Mouse (Mus musculus): ENCODE results near the gene Eomes. TPM values are rescaled to one million over a fixed set of nuclear protein-coding genes. Genes with fewer than 3 reads are reported as not detected.

Gene Eomes
- polyA plus RNA-seq (2021), result 0.59 TPM

DNA sequence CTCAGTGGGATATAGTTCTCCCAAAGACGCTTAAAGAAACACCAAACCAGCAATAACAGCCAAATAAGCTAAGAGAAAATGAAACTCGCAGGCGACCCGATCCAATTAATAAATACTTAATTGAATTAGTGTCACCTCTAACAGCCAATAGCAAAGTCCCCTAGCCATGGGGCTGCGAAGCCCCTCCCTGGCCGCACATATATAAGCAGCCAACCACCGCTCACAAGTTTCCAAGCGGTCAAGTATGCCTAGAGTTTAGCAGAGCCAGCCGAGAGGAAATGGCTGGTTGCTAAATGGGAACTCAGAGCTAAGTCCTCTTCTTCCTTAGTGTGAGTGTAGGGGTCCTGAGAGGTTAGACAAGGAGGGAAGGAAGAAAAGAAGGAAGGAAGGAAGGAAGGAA lies at the start of gene Eomes:
Gene Eomes (plus strand): TSS at position 252 of the 400 bp plus-strand sequence.
- in situ Hi-C loops (cut with MboI; ENCODE audit: low pct_unique_long_range_greater_than_20kb), result no loop called here
- ChIA-PET POLR2A (interaction anchor here (0.6 kb wide), 2 partner anchors 218 to 1449 kb away, joined by 3 to 4 read pairs; no protein-coding TSS in a partner anchor), CTCF (interaction anchor here (0.8 to 1.5 kb wide), 3 partner anchors 8 to 90 kb away, joined by 3 to 5 read pairs (median 4); no protein-coding TSS in a partner anchor)
- H3K27me3 ChIP-seq, result peaks cover 18% of the 10 kb centered on the region
- ATAC-seq (no peak), DNase-seq (ENCODE audit: low read depth, low spot score) (no peak)
- TF ChIP-seq CTCF (IDR thresholded peaks at IDR 0.05), result no peak

DNA sequence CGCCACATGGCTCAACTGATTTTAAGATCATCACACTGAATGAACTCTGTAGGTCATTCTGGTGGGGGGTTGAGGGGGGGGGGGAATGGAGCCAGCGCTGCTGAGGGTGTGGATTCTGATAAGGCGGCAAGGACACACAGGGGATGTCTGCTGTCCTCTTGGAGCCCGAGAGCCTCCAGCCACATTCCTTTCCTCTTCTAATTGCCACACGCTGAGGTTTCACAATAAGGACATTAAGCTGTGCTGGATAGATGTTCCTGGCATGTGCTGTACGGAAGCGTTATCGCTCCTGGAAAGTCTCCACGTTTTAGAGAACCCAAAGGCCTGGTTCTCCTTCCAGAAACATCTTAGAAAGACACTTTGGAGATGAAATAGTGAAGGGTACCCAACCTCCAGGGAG lies 33.2 kb upstream of the Eomes start:
- ATAC-seq (no peak), DNase-seq (ENCODE audit: low read depth, low spot score) (no peak)
- H3K27me3 ChIP-seq, result no peaks in the 10 kb centered on the region
- in situ Hi-C loops (cut with MboI; ENCODE audit: low pct_unique_long_range_greater_than_20kb), result no loop called here
- ChIA-PET CTCF (no interaction called here), POLR2A (interaction anchor here (0.7 kb wide), 1 partner anchor 9 kb away, joined by 3 read pairs; no protein-coding TSS in a partner anchor)
- TF ChIP-seq CTCF (IDR thresholded peaks at IDR 0.05), result no peak

- no peak for TF ChIP-seq CTCF (IDR thresholded peaks at IDR 0.05)
- ATAC-seq (no peak), DNase-seq (ENCODE audit: low read depth, low spot score) (no peak)
- ChIA-PET POLR2A (no interaction called here), CTCF (no interaction called here)
- no peaks in the 10 kb centered on the region for H3K27me3 ChIP-seq
- in situ Hi-C loops (cut with MboI; ENCODE audit: low pct_unique_long_range_greater_than_20kb), result no loop called here
Observed at GRCm38 (mm10) chr9:118449336-118449735, 28.7 kb upstream of the Eomes start.

GRCm38 (mm10) chr9:118453427-118453826 lies 24.6 kb upstream of the Eomes start:
- TF ChIP-seq CTCF (IDR thresholded peaks at IDR 0.05), result no peak
- ATAC-seq (no peak), DNase-seq (ENCODE audit: low read depth, low spot score) (no peak)
- ChIA-PET CTCF (interaction anchor here (1.1 kb wide), 1 partner anchor 9 kb away, joined by 4 read pairs; no protein-coding TSS in a partner anchor), POLR2A (interaction anchor here (0.8 kb wide), 1 partner anchor 9 kb away, joined by 3 read pairs; no protein-coding TSS in a partner anchor)
- no peaks in the 10 kb centered on the region for H3K27me3 ChIP-seq
- in situ Hi-C loops (cut with MboI; ENCODE audit: low pct_unique_long_range_greater_than_20kb), result no loop called here

DNA sequence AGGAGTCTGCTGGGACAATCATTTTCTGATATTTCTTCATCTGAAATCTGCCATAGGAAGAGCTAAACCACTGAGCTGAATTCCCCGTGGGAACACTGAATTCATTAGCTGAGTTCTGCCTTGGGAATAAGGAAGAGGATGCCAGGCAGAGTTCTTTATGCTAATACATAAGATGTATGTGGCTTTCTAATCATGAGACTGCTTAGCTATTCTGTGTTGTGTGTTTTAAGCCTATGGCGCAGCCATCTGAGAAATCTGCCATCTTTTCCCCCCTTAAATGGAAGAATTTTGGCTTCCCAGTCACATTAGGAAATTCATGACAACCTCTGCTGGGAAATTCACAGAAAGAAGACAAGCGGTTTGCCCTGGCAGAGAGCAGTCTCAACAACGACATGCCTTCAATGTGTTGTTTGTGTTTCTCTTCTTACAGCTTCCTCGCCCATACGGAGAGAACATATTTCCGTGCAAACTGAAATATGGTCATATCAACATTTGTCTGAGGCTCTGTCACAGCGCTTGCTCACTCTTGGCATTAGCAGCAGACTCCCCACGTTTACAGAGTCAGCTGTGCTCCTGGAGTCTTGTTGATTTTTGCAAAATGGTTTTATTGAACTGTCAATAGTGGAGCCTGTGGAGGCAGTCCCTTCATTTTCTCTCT lies 22.7 kb upstream of the Eomes start:
- ATAC-seq (no peak), DNase-seq (ENCODE audit: low read depth, low spot score) (no peak)
- ChIA-PET CTCF (no interaction called here), POLR2A (interaction anchor here (0.6 kb wide), 1 partner anchor 9 kb away, joined by 3 read pairs; no protein-coding TSS in a partner anchor)
- no peak for TF ChIP-seq CTCF (IDR thresholded peaks at IDR 0.05)
- no peaks in the 10 kb centered on the region for H3K27me3 ChIP-seq
- in situ Hi-C loops (cut with MboI; ENCODE audit: low pct_unique_long_range_greater_than_20kb), result no loop called here

- in situ Hi-C loops (cut with MboI; ENCODE audit: low pct_unique_long_range_greater_than_20kb), result no loop called here
- ATAC-seq, result no peak
- ChIA-PET CTCF (no interaction called here), POLR2A (no interaction called here)
- H3K27me3 ChIP-seq, result no peaks in the 10 kb centered on the region
- TF ChIP-seq CTCF (IDR thresholded peaks at IDR 0.05), result no peak
- DNase-seq (ENCODE audit: low read depth, low spot score), result no peak
Observed at GRCm38 (mm10) chr9:118456405-118456804, 21.6 kb upstream of the Eomes start.

GRCm38 (mm10) chr9:118458039-118458438 lies 20.0 kb upstream of the Eomes start:
- in situ Hi-C loops (cut with MboI; ENCODE audit: low pct_unique_long_range_greater_than_20kb), result no loop called here
- no peak for TF ChIP-seq CTCF (IDR thresholded peaks at IDR 0.05)
- H3K27me3 ChIP-seq, result no peaks in the 10 kb centered on the region
- DNase-seq (ENCODE audit: low read depth, low spot score), result no peak
- ChIA-PET POLR2A (no interaction called here), CTCF (no interaction called here)
- ATAC-seq, result no peak

- CTCF ChIA-PET, result no interaction called here
- in situ Hi-C loops (cut with MboI; ENCODE audit: low pct_unique_long_range_greater_than_20kb), result no loop called here
- TF ChIP-seq CTCF (IDR thresholded peaks at IDR 0.05), result no peak
Observed at GRCm38 (mm10) chr9:118464031-118464430, 14.0 kb upstream of the Eomes start.

GRCm38 (mm10) chr9:118468301-118468700 lies 9.7 kb upstream of the Eomes start:
- no peak for DNase-seq (ENCODE audit: low read depth, low spot score)
- TF ChIP-seq CTCF (IDR thresholded peaks at IDR 0.05), result no peak
- ChIA-PET POLR2A (no interaction called here), CTCF (no interaction called here)
- no peak for ATAC-seq
- peaks cover 33% of the 10 kb centered on the region for H3K27me3 ChIP-seq
- in situ Hi-C loops (cut with MboI; ENCODE audit: low pct_unique_long_range_greater_than_20kb), result no loop called here

More at GRCm38 (mm10) chr9:118464031-118464430, 14.0 kb upstream of the Eomes start:
- DNase-seq (ENCODE audit: low read depth, low spot score), result no peak
- peaks cover 26% of the 10 kb centered on the region for H3K27me3 ChIP-seq
- POLR2A ChIA-PET, result no interaction called here
- ATAC-seq, result no peak

- TF ChIP-seq CTCF (IDR thresholded peaks at IDR 0.05), result no peak
- DNase-seq (ENCODE audit: low read depth, low spot score), result no peak
- no peak for ATAC-seq
- peaks cover 30% of the 10 kb centered on the region for H3K27me3 ChIP-seq
- in situ Hi-C loops (cut with MboI; ENCODE audit: low pct_unique_long_range_greater_than_20kb), result no loop called here
- ChIA-PET CTCF (no interaction called here), POLR2A (interaction anchor here (0.7 kb wide), 1 partner anchor 67 kb away, joined by 3 read pairs; no protein-coding TSS in a partner anchor)
Observed at GRCm38 (mm10) chr9:118469272-118469671, 8.7 kb upstream of the Eomes start.

DNA sequence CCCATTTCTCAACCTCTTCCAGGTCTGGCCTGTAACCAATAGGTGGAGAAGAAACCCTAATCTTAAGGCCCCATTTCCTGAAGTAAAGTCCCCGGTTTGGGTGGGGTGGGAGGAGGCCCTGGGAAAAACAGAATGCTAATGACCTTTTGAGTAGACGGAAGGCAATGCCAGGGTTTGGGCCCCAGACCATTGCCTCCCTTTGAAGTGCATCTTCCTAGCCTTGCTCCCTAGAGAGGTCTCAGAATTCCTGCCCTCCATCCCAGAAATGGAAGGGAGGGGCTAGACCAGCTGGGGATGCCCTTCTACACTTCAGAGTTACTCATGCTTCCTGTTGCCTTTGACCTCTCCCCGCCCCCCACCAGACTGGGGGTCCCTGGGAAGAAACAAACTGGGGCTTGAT lies 6.7 kb upstream of the Eomes start:
- H3K27me3 ChIP-seq, result peaks cover 24% of the 10 kb centered on the region
- ChIA-PET POLR2A (no interaction called here), CTCF (no interaction called here)
- no peak for ATAC-seq
- in situ Hi-C loops (cut with MboI; ENCODE audit: low pct_unique_long_range_greater_than_20kb), result no loop called here
- no peak for DNase-seq (ENCODE audit: low read depth, low spot score)
- TF ChIP-seq CTCF (IDR thresholded peaks at IDR 0.05), result no peak
